Comparison of ENCODE assay signal across 23 mouse cellular contexts in the genomic region with DNA sequence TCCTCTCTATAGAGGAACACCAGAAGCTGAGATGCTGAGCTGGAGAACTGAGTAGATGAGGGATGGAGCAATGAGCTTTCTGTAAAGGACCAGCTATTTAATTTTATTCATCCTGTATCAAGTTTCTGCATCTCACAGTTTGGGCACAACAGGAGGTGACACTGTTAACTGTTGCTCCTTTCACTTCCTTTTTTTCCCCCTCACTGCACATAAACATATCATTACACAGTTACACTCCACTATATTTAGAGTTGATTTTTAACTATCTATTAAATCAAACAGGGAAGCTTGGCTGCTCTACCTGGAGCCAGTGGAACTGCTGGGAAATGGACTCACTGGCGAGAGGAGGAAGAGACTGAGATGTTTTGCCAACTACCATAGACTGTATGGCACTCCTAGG.
DNase-seq lines count a peak whose midpoint lies in the region; ATAC-seq and TF ChIP-seq lines count a peak whose summit lies in the region.
"Had no signal": no experiment of that assay in that cellular context is flagged by ENCODE, and none has a peak within 500 bp of the region (broad histone marks: within the 10 kb centered on the region; RNA-seq: fewer than 3 reads in every experiment).

No protein-coding gene starts in this region.

- 62% methylated on average over 1 of the region's 1 CpGs for WGBS in heart, embryonic 10.5 days
- 9% methylated on average over 1 of the region's 1 CpGs for WGBS in bone marrow, adult 2 months
- WGBS in midbrain, embryonic 13.5 days: 88% methylated on average over 1 of the region's 1 CpGs

- peak; percentile 51 for DNase-seq in heart, adult 11 months
- no peak for DNase-seq in heart, embryonic 10.5 days (ENCODE audit: low spot score)
- peak; percentile 48 for DNase-seq in A20 (ENCODE audit: low read depth, low spot score)
- no peak for DNase-seq in layer of hippocampus, postnatal 10 days (ENCODE audit: low spot score in 2 of 2)
- DNase-seq in embryo, embryonic 10 days (ENCODE audit: low spot score): no peak
- DNase-seq: adrenal gland, postnatal 10 days; cerebellum, adult 11-12 months; cerebellum, adult 9-11 months; cerebellum, postnatal 36 days; gastrocnemius, adult 2 months; gastrocnemius, postnatal 25 days; heart, adult 18-20 months; heart, postnatal 14 days had no signal

- no peaks in the 10 kb centered on the region for H3K36me3 ChIP-seq in heart, embryonic 10.5 days
- no peaks in the 10 kb centered on the region for H3K36me3 ChIP-seq in midbrain, embryonic 13.5 days
- H3K36me3 ChIP-seq: forebrain, embryonic 10.5 days; heart, embryonic 15.5 days; hindbrain, embryonic 13.5 days had no signal

- no peaks in the 10 kb centered on the region for H3K9me3 ChIP-seq in heart, embryonic 10.5 days
- H3K9me3 ChIP-seq in midbrain, embryonic 13.5 days: no peaks in the 10 kb centered on the region
- H3K9me3 ChIP-seq: forebrain, embryonic 10.5 days; heart, embryonic 15.5 days had no signal

- no peak for TF ChIP-seq CTCF in bone marrow, adult 2 months (IDR thresholded peaks at IDR 0.05; ENCODE audit: control insufficient read depth, insufficient read depth, low read length)

- peak; percentile 87 for ATAC-seq in megakaryocyte progenitor cell, adult 5-6 weeks (replicated peaks; ENCODE audit: poor library complexity)
- no peak for ATAC-seq in midbrain, embryonic 13.5 days
- ATAC-seq: forebrain, embryonic 14.5 days; hindbrain, postnatal 0 days had no signal

- H3K27ac ChIP-seq in heart, embryonic 10.5 days: no peak overlapping the region
- H3K27ac ChIP-seq in bone marrow, adult 2 months (ENCODE audit: control insufficient read depth, insufficient read depth, low read depth, low read length, poor library complexity): peak overlapping the region; percentile 50; the same call in 1 of the 2 replicates
- H3K27ac ChIP-seq in midbrain, embryonic 13.5 days: no peak overlapping the region
- H3K27ac ChIP-seq: forebrain, embryonic 10.5 days; gastrocnemius, adult 2 months; heart, embryonic 15.5 days; hindbrain, embryonic 13.5 days; hindbrain, postnatal 0 days had no signal

- no peaks in the 10 kb centered on the region for H3K27me3 ChIP-seq in heart, embryonic 10.5 days (ENCODE audit: insufficient read depth, poor library complexity, severe bottlenecking)
- H3K27me3 ChIP-seq in midbrain, embryonic 13.5 days: no peaks in the 10 kb centered on the region
- H3K27me3 ChIP-seq: heart, embryonic 15.5 days; hindbrain, embryonic 13.5 days had no signal

- TF ChIP-seq POLR2A in bone marrow, adult 2 months (IDR thresholded peaks at IDR 0.05; ENCODE audit: borderline replicate concordance, control insufficient read depth, low read depth, low read length): no peak

- no peaks in the 10 kb centered on the region for H3K4me1 ChIP-seq in heart, embryonic 10.5 days
- H3K4me1 ChIP-seq in bone marrow, adult 2 months (ENCODE audit: control insufficient read depth, insufficient read depth, low read length): no peaks in the 10 kb centered on the region
- no peaks in the 10 kb centered on the region for H3K4me1 ChIP-seq in midbrain, embryonic 13.5 days (replicated peaks)
- H3K4me1 ChIP-seq: forebrain, embryonic 10.5 days; heart, embryonic 15.5 days; hindbrain, embryonic 13.5 days had no signal

- H3K4me2 ChIP-seq in midbrain, embryonic 13.5 days (replicated peaks): no peak overlapping the region
- H3K4me2 ChIP-seq: heart, embryonic 11.5 days; heart, embryonic 15.5 days; hindbrain, embryonic 13.5 days had no signal

- H3K9ac ChIP-seq in midbrain, embryonic 13.5 days (replicated peaks): no peak overlapping the region
- H3K9ac ChIP-seq: heart, embryonic 15.5 days; hindbrain, embryonic 13.5 days had no signal

- H3K4me3 ChIP-seq in heart, embryonic 10.5 days: no peak overlapping the region
- H3K4me3 ChIP-seq in bone marrow, adult 2 months (replicated peaks; ENCODE audit: control insufficient read depth, low read depth, low read length): no peak overlapping the region
- no peak overlapping the region for H3K4me3 ChIP-seq in midbrain, embryonic 13.5 days (replicated peaks)
- H3K4me3 ChIP-seq: erythroblast, embryonic 14.5 days; forebrain, embryonic 10.5 days; gastrocnemius, adult 2 months; heart, embryonic 15.5 days; hindbrain, embryonic 13.5 days had no signal

Comparison
In these comparisons a context has a peak if more than half of its experiments do, and no peak if none do; other contexts are left out.
1. DNase-seq: peak in heart, adult 11 months (single experiment) and A20 (single experiment); none in heart, embryonic 10.5 days (single experiment), layer of hippocampus, postnatal 10 days (0 of 2) and embryo, embryonic 10 days (single experiment).